Mouse (Mus musculus) CD8-positive naive resting alpha-beta T cell, adult 57 days (primary cell): ENCODE measurements around the gene Mki67. TPM values are rescaled to one million over a fixed set of nuclear protein-coding genes. Genes with fewer than 3 reads are reported as not detected.

Source experiments
- total RNA-seq: library from RNA; stranded (reverse); gene quantifications from one replicate; pipeline ENCODE4 v1.2.4, GENCODE M21; 2023

Mki67 gene
- total RNA-seq, result 2.7 TPM

DNA sequence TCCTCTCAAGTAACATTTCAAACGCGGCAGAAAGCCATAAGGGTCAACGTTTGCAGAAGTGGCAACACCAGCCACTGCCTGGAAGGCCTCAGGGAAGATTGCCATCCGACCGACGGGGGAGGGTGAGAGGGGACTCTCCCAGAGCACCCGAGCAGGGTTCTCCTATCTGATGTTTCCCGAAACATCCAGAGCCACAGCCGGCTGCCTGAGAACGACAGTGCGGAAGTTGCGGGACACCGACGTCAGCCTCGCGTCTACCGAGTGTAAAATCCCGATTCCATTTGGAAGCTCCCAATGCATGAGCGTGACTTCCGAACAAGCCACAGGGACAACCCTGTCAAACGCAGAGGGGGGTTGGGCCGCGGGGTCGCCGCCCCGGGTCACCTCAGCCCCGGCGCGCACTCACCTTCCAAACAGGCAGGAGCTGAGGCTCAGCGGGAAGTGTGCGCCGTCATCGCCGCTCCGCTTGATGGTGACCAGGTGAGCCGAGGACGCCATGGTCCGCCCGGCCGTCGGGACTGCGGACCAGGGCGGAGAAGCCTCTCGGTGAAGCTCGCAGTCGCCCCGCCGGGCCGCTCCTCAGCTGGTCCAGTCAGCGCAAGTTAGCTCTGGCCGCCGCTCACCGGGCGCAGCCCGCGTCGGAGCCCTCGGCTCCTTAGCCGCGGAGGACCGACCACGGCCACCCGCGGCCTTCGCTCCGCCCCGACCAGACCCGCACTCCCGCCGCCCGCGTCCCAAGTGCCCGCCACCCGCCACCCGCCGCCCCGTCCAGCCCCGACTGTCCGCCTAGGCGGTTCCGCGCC lies at the start of gene Mki67:
Mki67 (minus strand) TSS at position 720 of the 803 bp plus-strand sequence.

Other genes starting within 250 kb of the Mki67 start
- not detected for gene Clrn3, start 187.7 kb downstream of the Mki67 start, total RNA-seq
- 23.9 TPM for gene Ptpre, start 178.9 kb downstream of the Mki67 start, total RNA-seq